Mouse (Mus musculus) stomach, embryonic 16.5 days (tissue): ENCODE data around the gene Aarsd1. TPM values are rescaled to one million over a fixed set of nuclear protein-coding genes. Genes with fewer than 3 reads are reported as not detected.
A peak's percentile ranks its signal among the peaks of the same experiment; 100 is the strongest.
"Not testable (repeated sequence)": the region's sequence is repeated elsewhere in the genome, so short reads cannot be mapped to it uniquely, and the experiment has no call there.

Experiments used
- ATAC-seq: fragments of 200-750 bp; cut with Nextera tagmentation; 2 replicates; pipeline ENCODE4 v1.8.0; 2017; ENCODE audit warnings: moderate number of reproducible peaks, moderate TSS enrichment; ENCODE audit not compliant: insufficient read depth, low FRiP score
- H3K27ac ChIP-seq: fragments of 300-500 bp; sonication (generic); 2 replicates; pipeline ENCODE4 v1.5.1; 2014; ENCODE audit warnings: low read length
- H3K27me3 ChIP-seq: fragments of 300-500 bp; sonication (generic); 2 replicates; pipeline ENCODE4 v1.6.1; 2014; ENCODE audit warnings: low read length, control low read depth, mixed read lengths; ENCODE audit not compliant: control insufficient read depth, insufficient read depth
- H3K36me3 ChIP-seq: fragments of 300-500 bp; sonication (generic); 2 replicates; pipeline ENCODE4 v1.6.1; 2014; ENCODE audit warnings: low read length; ENCODE audit not compliant: control insufficient read depth, insufficient read depth
- H3K4me1 ChIP-seq: fragments of 300-500 bp; sonication (generic); 2 replicates; pipeline ENCODE4 v1.6.1; 2014; ENCODE audit warnings: low read length, control low read depth, mixed read lengths; ENCODE audit not compliant: control insufficient read depth, insufficient read depth
- H3K4me2 ChIP-seq: fragments of 300-500 bp; sonication (generic); 2 replicates; pipeline ENCODE4 v1.6.1; 2014; ENCODE audit warnings: low read depth, low read length, mixed read lengths
- H3K4me3 ChIP-seq: fragments of 300-500 bp; sonication (generic); replicated peaks from 2 replicates; pipeline ENCODE4 v1.5.1; 2014; ENCODE audit warnings: mild to moderate bottlenecking, low read length
- H3K9ac ChIP-seq: fragments of 300-500 bp; sonication (generic); 2 replicates; pipeline ENCODE4 v1.6.1; 2014; ENCODE audit warnings: low read length
- H3K9me3 ChIP-seq: fragments of 300-500 bp; sonication (generic); replicated peaks from 2 replicates; pipeline ENCODE4 v1.6.1; 2016; ENCODE audit warnings: low read length, control low read depth; ENCODE audit not compliant: control insufficient read depth
- WGBS: fragments of 180-500 bp; shearing (Covaris S2); extraction: QIAGEN DNeasy Blood & Tissue Kit; methylation state at CpG from one replicate; pipeline ENCODE4 v1.1.7; 2014; 5-methylcytosine and 5-hydroxymethylcytosine counted together
- polyA plus RNA-seq: library from polyadenylated mRNA; unstranded; fragments of >200 nt; fragmentation: Nextera tagmentation; extraction: Ambion mirVana; gene quantifications from 2 replicates; pipeline ENCODE4 v1.2.1, GENCODE M21; 2015

Gene Aarsd1
- polyA plus RNA-seq, 1 experiment from 2014 or later: 58.0 TPM

DNA sequence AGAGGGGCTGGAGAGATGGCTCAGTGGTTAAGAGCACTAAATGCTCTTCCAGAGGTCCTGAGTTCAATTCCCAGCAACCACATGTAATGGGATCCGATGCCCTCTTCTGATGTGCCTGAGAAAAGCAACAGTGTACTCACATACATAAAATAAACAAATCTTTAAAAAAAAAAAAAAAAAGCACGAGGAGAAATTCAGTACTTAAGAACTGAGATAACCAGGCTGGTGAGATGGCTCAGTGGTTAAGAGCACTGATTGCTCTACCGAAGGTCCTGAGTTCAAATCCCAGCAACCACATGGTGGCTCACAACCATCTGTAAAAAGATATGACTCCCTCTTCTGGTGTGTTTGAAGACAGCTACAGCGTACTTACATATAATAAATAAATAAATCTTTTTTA lies 32.2 kb upstream of the Aarsd1 start:
- not testable (repeated sequence) for H3K27me3 ChIP-seq, H3K4me2 ChIP-seq, H3K36me3 ChIP-seq, H3K9me3 ChIP-seq, H3K4me3 ChIP-seq, ATAC-seq, H3K9ac ChIP-seq, H3K27ac ChIP-seq
- peaks cover 11% of the 10 kb centered on the region for H3K4me1 ChIP-seq
- WGBS: 77% methylated on average over 4 of the region's 4 CpGs

DNA sequence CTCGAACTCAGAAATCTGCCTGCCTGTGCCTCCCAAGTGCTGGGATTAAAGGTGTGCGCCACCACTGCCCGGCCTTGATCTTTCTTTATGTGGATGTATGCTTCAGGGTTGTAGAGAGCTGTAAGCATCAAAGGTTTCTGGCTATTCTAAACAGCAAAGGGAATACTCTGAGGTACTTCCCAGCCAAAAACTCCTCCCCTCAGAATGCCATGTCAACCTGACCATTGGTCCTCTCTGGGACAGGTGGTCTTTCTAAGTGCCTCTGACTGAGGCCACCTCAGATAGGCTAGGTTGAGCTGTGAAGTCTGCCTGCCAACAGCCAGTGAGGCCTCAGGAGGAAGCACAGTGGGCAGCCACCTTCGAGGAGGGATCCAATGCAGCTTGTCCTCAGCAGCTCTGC lies 31.5 kb upstream of the Aarsd1 start:
- WGBS: 68% methylated on average over 4 of the region's 4 CpGs
- Histone ChIP-seq H3K9ac (peak overlapping the region; percentile 68), H3K4me1 (peaks cover 15% of the 10 kb centered on the region), H3K36me3 (peaks cover 9% of the 10 kb centered on the region), H3K27ac (peak overlapping the region; percentile 78; the same call in 1 of the 2 replicates), H3K4me2 (peak overlapping the region; percentile 57), H3K27me3 (no peaks in the 10 kb centered on the region), H3K4me3 (peak overlapping the region; percentile 54), H3K9me3 (no peaks in the 10 kb centered on the region)
- no peak for ATAC-seq

DNA sequence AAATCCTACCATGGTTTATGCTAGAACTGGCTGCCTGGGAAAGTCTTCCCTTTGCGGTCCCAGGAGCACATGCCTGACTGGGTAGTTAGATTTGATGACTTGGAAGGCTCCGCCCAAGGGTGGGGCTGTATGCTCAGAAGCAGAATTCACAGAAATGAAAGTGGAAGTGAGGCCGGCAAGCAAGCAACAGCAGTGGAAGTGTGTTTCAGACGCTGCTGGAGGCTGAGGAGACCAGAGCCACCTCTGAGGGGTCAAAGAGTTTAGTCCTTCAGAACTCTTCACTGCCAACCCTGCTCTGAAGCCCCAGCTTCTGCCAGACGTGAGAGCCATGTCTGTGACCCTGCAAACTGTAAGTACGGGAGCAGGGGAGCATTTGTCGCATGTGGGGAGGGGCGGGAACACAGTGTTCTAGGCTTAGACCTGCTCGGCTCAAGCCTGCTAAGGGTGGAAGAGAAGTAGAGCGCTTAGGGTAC lies 30.9 kb upstream of the Aarsd1 start, which contains the start of gene Ifi35:
Ifi35 (plus strand) TSS at position 134 of the 473 bp plus-strand sequence.
- H3K9me3 ChIP-seq: no peaks in the 10 kb centered on the region
- peak; percentile 87 for ATAC-seq
- WGBS: 11% methylated on average over 10 of the region's 10 CpGs
- H3K27me3 ChIP-seq: no peaks in the 10 kb centered on the region
- H3K4me3 ChIP-seq: peak within 1 kb of the TSS; percentile 54
- peak within 1 kb of the TSS; percentile 68 for H3K9ac ChIP-seq
- peaks cover 21% of the 10 kb centered on the region for H3K4me1 ChIP-seq
- H3K36me3 ChIP-seq: peaks cover 15% of the 10 kb centered on the region
- H3K27ac ChIP-seq: peak within 1 kb of the TSS; percentile 78
- peak within 1 kb of the TSS; percentile 57 for H3K4me2 ChIP-seq

DNA sequence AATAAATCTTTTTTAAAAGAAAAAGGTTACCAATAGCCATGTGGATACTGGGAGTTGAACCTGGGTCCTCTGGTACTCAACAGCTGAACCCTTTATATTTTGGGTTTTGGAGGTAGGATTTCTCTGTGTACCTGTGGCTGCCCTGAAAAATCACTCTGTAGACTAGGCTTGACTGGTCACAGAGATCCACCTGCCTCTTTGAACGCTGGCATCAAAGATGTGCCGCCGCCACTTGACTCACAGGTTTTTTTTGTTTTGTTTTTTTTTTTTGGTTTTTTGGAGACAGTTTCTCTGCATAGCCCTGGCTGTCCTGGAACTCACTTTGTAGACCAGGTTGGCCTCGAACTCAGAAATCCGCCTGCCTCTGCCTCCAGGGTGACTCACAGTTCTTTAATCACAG lies 30.4 kb upstream of the Aarsd1 start:
- Histone ChIP-seq H3K4me2 (no peak overlapping the region), H3K4me1 (peaks cover 25% of the 10 kb centered on the region), H3K27ac (peak overlapping the region; percentile 78; the same call in 1 of the 2 replicates), H3K36me3 (peaks cover 16% of the 10 kb centered on the region), H3K4me3 (0 out of 2 replicates have a peak overlapping the region, but pooled peaks have one; percentile 54), H3K27me3 (no peaks in the 10 kb centered on the region), H3K9me3 (no peaks in the 10 kb centered on the region), H3K9ac (no peak overlapping the region; the same call in 1 of the 2 replicates)
- 85% methylated on average over 5 of the region's 5 CpGs for WGBS
- ATAC-seq: no peak

DNA sequence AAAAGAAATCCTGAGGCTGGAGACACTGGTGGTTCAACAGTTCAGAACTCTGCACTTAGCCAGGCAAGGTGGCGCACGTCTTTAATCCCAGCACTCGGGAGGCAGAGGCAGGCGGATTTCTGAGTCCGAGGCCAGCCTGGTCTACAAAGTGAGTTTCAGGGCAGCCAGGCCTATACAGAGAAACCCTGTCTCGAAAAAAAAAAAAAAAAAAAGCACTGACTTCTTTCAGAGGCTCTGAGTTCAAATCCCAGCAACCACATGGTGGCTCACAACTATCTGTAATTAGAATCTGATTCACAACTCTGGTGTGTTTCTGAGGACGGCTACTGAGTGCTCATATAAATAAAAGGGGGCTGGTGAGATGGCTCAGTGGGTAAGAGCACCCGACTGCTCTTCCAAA lies 29.4 kb upstream of the Aarsd1 start:
- H3K27ac ChIP-seq, H3K9me3 ChIP-seq, ATAC-seq, H3K4me3 ChIP-seq, H3K27me3 ChIP-seq, H3K9ac ChIP-seq, H3K4me2 ChIP-seq: not testable (repeated sequence)
- peaks cover 22% of the 10 kb centered on the region for H3K4me1 ChIP-seq
- peaks cover 16% of the 10 kb centered on the region for H3K36me3 ChIP-seq
- WGBS: 89% methylated on average over 8 of the region's 8 CpGs

DNA sequence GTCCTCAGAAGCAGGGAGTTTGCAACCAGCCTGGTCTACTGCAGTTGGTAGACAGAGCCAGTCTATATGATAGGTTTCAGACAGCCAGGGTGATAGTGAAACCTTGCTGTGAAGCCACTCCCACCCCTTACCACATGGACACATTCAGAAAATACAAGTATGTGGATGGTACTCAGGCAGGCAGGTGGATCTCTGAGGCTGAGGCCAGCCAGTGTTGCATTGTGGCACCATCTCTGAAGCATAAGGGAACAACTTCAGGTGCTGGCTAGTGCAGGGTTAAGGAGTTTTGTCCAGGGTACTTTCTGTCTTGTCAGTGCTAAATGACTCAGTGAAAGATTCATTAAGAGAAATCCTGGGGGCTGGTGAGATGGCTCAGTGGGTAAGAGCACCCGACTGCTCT lies 28.9 kb upstream of the Aarsd1 start:
- Histone ChIP-seq H3K36me3 (peaks cover 16% of the 10 kb centered on the region), H3K9ac (no peak overlapping the region), H3K4me2 (no peak overlapping the region), H3K4me1 (peaks cover 22% of the 10 kb centered on the region), H3K9me3 (no peaks in the 10 kb centered on the region), H3K4me3 (no peak overlapping the region), H3K27ac (no peak overlapping the region), H3K27me3 (no peaks in the 10 kb centered on the region)
- 78% methylated on average over 1 of the region's 1 CpGs for WGBS
- ATAC-seq: no peak

DNA sequence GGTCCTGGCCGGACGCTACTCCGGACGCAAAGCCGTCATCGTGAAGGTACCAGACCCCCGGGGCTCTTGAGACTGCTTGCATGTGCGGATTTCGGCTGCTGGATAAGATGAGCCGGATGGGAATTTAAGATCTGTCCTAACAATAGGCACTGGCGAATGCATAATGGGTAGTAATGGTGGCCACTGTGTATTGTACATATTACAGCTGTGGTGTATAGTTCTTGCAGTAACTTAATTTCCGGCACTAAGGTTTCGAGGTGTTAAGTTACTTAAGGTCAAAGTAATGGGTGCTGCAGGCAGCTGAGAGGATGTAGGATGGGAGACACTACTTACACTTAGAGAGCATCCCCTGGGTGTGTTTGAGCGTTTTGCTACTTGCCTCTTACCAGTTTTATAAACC lies 25.3 kb upstream of the Aarsd1 start:
- no peak for ATAC-seq
- peak overlapping the region; percentile 86 for H3K4me3 ChIP-seq
- H3K36me3 ChIP-seq: peaks cover 16% of the 10 kb centered on the region
- peaks cover 19% of the 10 kb centered on the region for H3K4me1 ChIP-seq
- no peaks in the 10 kb centered on the region for H3K9me3 ChIP-seq
- H3K4me2 ChIP-seq: peak overlapping the region; percentile 72
- H3K27ac ChIP-seq: peak overlapping the region; percentile 89
- no peaks in the 10 kb centered on the region for H3K27me3 ChIP-seq
- under 1% methylated on average over 14 of the region's 14 CpGs for WGBS
- H3K9ac ChIP-seq: peak overlapping the region; percentile 93

DNA sequence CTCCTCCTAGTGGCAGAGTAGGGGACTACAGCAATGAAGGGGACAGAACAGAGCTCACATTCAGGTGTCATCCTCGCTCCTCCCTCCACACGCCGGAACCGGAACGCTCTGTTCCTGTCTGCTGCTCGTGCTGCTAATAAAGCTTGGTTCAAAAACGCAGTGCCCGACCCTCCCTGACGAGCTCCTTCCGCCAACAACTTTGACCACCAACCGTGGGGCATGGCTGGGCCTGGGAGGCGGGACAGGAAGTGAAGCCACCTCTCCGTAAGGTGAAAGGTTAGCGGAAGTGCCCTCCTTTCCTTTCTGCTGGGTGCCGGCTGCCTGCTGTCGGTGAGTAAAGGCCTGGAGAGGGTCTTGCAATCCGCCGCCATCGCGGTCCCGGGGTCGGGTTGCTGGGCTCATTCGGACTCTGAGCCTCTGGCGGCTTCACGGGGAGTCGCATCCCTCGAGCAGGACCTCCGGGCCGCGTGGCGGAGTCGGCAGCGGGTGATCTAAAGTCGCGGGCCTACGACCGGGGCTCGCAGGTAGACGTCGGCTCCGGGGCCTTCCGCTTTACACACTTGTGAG lies 24.8 kb upstream of the Aarsd1 start, which contains the start of gene Rpl27:
Rpl27 (plus strand) TSS at position 172 of the 567 bp plus-strand sequence.
- Histone ChIP-seq H3K4me3 (peak within 1 kb of the TSS; percentile 86), H3K4me1 (peaks cover 19% of the 10 kb centered on the region), H3K36me3 (peaks cover 16% of the 10 kb centered on the region), H3K9me3 (no peaks in the 10 kb centered on the region), H3K9ac (peak within 1 kb of the TSS; percentile 93), H3K27me3 (no peaks in the 10 kb centered on the region), H3K27ac (peak within 1 kb of the TSS; percentile 89), H3K4me2 (peak within 1 kb of the TSS; percentile 72)
- peak; percentile 99 for ATAC-seq
- WGBS: under 1% methylated on average over 42 of the region's 42 CpGs

DNA sequence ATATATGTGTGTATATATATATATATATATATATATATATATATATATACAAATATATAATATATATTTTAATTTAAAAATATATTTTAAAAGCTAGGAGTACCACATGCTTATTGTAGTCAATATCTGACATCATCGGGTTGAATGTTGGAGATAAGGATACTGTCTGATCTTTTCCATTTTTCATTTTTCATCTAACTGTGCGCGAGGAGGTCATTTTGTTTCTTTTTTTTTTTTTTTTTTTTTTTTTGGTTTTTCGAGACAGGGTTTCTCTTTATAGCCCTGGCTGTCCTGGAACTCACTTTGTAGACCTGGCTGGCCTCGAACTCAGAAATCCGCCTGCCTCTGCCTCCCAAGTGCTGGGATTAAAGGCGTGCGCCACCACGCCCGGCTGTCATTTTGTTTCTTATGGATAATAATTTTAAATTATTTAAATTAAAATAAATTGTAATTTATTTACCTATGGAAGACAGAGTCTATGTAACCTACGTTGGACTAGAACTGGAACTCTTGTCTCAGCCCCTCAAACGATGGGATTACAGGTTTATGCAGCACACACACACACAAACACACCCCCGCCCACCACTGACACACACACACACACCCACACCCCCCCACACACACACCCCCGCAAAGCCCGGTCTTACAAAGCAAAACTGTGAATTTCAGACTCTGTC lies 24.2 kb upstream of the Aarsd1 start:
- peak overlapping the region; percentile 54 for H3K4me2 ChIP-seq
- 33% methylated on average over 15 of the region's 15 CpGs for WGBS
- H3K27ac ChIP-seq, H3K27me3 ChIP-seq, H3K9me3 ChIP-seq, ATAC-seq: not testable (repeated sequence)
- H3K4me1 ChIP-seq: peaks cover 19% of the 10 kb centered on the region
- H3K36me3 ChIP-seq: peaks cover 16% of the 10 kb centered on the region
- peak overlapping the region; percentile 60; the same call in 1 of the 2 replicates for H3K9ac ChIP-seq
- peak overlapping the region; percentile 86 for H3K4me3 ChIP-seq
